Mouse (Mus musculus): ENCODE measurements around the gene Olfr558. TPM values are rescaled to one million over a fixed set of nuclear protein-coding genes. Genes with fewer than 3 reads are reported as not detected.

Gene Olfr558
- polyA plus RNA-seq, 1 experiment = 1.9 TPM

DNA sequence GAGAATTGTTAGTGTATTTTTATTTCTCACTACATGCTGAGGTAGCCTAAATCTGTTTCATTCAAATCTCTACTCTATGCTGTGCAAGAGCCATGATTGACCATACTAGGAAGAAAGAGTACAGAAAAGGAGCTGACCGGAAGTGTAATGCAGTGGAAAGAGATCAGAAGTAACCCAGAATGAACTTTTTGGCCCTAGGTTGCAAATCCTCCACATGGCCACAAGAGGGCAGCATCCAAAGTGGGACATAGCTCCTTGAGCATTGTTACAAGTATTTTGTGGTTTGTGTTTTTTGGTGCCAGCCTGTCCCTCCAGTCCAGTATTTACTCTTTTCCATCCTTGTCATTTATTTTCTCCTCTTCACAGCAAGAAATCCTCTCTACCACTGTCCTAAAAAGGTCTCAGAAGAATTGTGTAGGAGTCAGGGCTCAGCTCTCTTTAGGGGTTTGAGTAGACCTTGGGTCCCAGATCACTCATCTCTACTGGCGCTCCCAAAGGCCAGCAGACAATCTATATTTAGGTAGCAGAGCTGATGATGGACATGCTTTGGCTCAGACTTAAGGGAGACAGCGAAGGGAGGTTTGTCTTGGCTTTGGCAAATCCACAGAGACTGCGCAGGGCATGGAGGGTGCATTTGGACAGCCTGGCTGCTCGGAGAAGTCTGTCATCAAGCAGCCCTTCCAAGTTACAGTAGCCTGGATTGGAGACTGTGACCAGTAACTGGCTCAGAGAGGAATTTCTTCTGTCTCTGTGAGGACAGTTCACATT is 6.5 kb upstream of the Olfr558 start, which contains the start of gene Olfr557:
Gene Olfr557 (plus strand): TSS at position 553 of the 768 bp plus-strand sequence.
- no peaks in the 10 kb centered on the region for H3K4me1 ChIP-seq (ENCODE audit: control insufficient read depth, insufficient read depth, low read length)
- no peaks in the 10 kb centered on the region for H3K27me3 ChIP-seq (replicated peaks; ENCODE audit: control insufficient read depth, insufficient read depth, low read length)
- DNase-seq = peak; percentile 35
- H3K4me3 ChIP-seq (ENCODE audit: insufficient read depth, low read depth, low read length) = no peak within 1 kb of the TSS
- WGBS = 67% methylated on average over 5 of the region's 5 CpGs
- H3K36me3 ChIP-seq (ENCODE audit: control insufficient read depth, insufficient read depth, low read length) = no peaks in the 10 kb centered on the region
- H3K27ac ChIP-seq (ENCODE audit: insufficient read depth, low read depth, low read length) = no peak within 1 kb of the TSS
- TF ChIP-seq POLR2A (IDR thresholded peaks at IDR 0.05; ENCODE audit: low read depth, low read length) (no peak), CTCF (conservative IDR thresholded peaks at IDR 0.05; ENCODE audit: insufficient read depth, insufficient read length, low read depth, low read length) (peak; percentile 84)

GRCm38 (mm10) chr7:102698461-102698860 is 3.6 kb upstream of the Olfr558 start:
- TF ChIP-seq POLR2A (IDR thresholded peaks at IDR 0.05; ENCODE audit: low read depth, low read length) (no peak), CTCF (conservative IDR thresholded peaks at IDR 0.05; ENCODE audit: insufficient read depth, insufficient read length, low read depth, low read length) (no peak)

GRCm38 (mm10) chr7:102718970-102719369 is 17.0 kb downstream of the Olfr558 start, which contains the start of gene Olfr33:
Olfr33 (minus strand) TSS chr7:102719070.
- H3K4me1 ChIP-seq (ENCODE audit: control insufficient read depth, insufficient read depth, low read length) = no peaks in the 10 kb centered on the region
- H3K4me3 ChIP-seq (ENCODE audit: insufficient read depth, low read depth, low read length) = no peak within 1 kb of the TSS
- no peak for DNase-seq
- 40% methylated on average over 1 of the region's 1 CpGs for WGBS
- TF ChIP-seq CTCF (conservative IDR thresholded peaks at IDR 0.05; ENCODE audit: insufficient read depth, insufficient read length, low read depth, low read length) = no peak
- TF ChIP-seq POLR2A (IDR thresholded peaks at IDR 0.05; ENCODE audit: low read depth, low read length) = no peak
- no peaks in the 10 kb centered on the region for H3K27me3 ChIP-seq (replicated peaks; ENCODE audit: control insufficient read depth, insufficient read depth, low read length)
- no peaks in the 10 kb centered on the region for H3K36me3 ChIP-seq (ENCODE audit: control insufficient read depth, insufficient read depth, low read length)
- H3K27ac ChIP-seq (ENCODE audit: insufficient read depth, low read depth, low read length) = no peak within 1 kb of the TSS

More at GRCm38 (mm10) chr7:102698461-102698860, 3.6 kb upstream of the Olfr558 start:
- DNase-seq = no peak
- Histone ChIP-seq H3K4me3 (ENCODE audit: insufficient read depth, low read depth, low read length) (no peak overlapping the region), H3K4me1 (ENCODE audit: control insufficient read depth, insufficient read depth, low read length) (no peaks in the 10 kb centered on the region), H3K36me3 (ENCODE audit: control insufficient read depth, insufficient read depth, low read length) (no peaks in the 10 kb centered on the region), H3K27ac (ENCODE audit: insufficient read depth, low read depth, low read length) (no peak overlapping the region), H3K27me3 (replicated peaks; ENCODE audit: control insufficient read depth, insufficient read depth, low read length) (no peaks in the 10 kb centered on the region)
- WGBS = 85% methylated on average over 7 of the region's 7 CpGs

DNA sequence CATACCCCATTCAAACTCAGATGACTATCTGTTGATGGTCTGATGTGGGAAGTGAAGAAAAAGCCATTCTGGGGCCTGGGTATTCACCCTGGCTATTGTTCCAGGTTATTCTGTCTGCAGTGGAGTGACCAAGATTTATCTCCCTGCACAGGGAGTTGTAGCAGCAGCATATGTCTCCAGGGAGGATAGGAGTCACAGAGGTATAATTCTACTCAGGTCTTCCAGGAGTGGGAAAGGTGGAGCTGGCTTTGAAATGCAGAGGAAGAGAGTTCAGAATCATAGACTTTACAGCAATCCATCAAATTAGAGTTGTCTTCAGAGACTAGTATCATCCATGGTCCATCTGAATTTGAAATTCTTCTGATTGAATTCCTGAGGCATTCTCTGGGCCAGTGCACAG is 25.4 kb downstream of the Olfr558 start, which contains the start of gene Olfr559:
Gene Olfr559 (minus strand): TSS at position 101 of the 400 bp plus-strand sequence.
- H3K4me3 ChIP-seq (ENCODE audit: insufficient read depth, low read depth, low read length) = no peak within 1 kb of the TSS
- no peak for TF ChIP-seq CTCF (conservative IDR thresholded peaks at IDR 0.05; ENCODE audit: insufficient read depth, insufficient read length, low read depth, low read length)
- no peak for TF ChIP-seq POLR2A (IDR thresholded peaks at IDR 0.05; ENCODE audit: low read depth, low read length)
- H3K27ac ChIP-seq (ENCODE audit: insufficient read depth, low read depth, low read length) = no peak within 1 kb of the TSS
- no peaks in the 10 kb centered on the region for H3K36me3 ChIP-seq (ENCODE audit: control insufficient read depth, insufficient read depth, low read length)
- DNase-seq = no peak
- H3K27me3 ChIP-seq (replicated peaks; ENCODE audit: control insufficient read depth, insufficient read depth, low read length) = no peaks in the 10 kb centered on the region
- H3K4me1 ChIP-seq (ENCODE audit: control insufficient read depth, insufficient read depth, low read length) = no peaks in the 10 kb centered on the region

GRCm38 (mm10) chr7:102733793-102734192 is 31.8 kb downstream of the Olfr558 start:
- Histone ChIP-seq H3K4me1 (ENCODE audit: control insufficient read depth, insufficient read depth, low read length) (no peaks in the 10 kb centered on the region), H3K27me3 (replicated peaks; ENCODE audit: control insufficient read depth, insufficient read depth, low read length) (no peaks in the 10 kb centered on the region), H3K27ac (ENCODE audit: insufficient read depth, low read depth, low read length) (no peak overlapping the region), H3K36me3 (ENCODE audit: control insufficient read depth, insufficient read depth, low read length) (no peaks in the 10 kb centered on the region), H3K4me3 (ENCODE audit: insufficient read depth, low read depth, low read length) (no peak overlapping the region)
- TF ChIP-seq CTCF (conservative IDR thresholded peaks at IDR 0.05; ENCODE audit: insufficient read depth, insufficient read length, low read depth, low read length) (no peak), POLR2A (IDR thresholded peaks at IDR 0.05; ENCODE audit: low read depth, low read length) (no peak)
- WGBS = 19% methylated on average over 1 of the region's 1 CpGs
- DNase-seq = no peak

GRCm38 (mm10) chr7:102737705-102738104 is 35.7 kb downstream of the Olfr558 start:
- TF ChIP-seq POLR2A (IDR thresholded peaks at IDR 0.05; ENCODE audit: low read depth, low read length) (no peak), CTCF (conservative IDR thresholded peaks at IDR 0.05; ENCODE audit: insufficient read depth, insufficient read length, low read depth, low read length) (no peak)
- H3K27me3 ChIP-seq (replicated peaks; ENCODE audit: control insufficient read depth, insufficient read depth, low read length) = no peaks in the 10 kb centered on the region
- no peak overlapping the region for H3K27ac ChIP-seq (ENCODE audit: insufficient read depth, low read depth, low read length)
- 20% methylated on average over 2 of the region's 2 CpGs for WGBS
- H3K4me3 ChIP-seq (ENCODE audit: insufficient read depth, low read depth, low read length) = no peak overlapping the region
- H3K4me1 ChIP-seq (ENCODE audit: control insufficient read depth, insufficient read depth, low read length) = no peaks in the 10 kb centered on the region
- H3K36me3 ChIP-seq (ENCODE audit: control insufficient read depth, insufficient read depth, low read length) = no peaks in the 10 kb centered on the region
- DNase-seq = no peak

DNA sequence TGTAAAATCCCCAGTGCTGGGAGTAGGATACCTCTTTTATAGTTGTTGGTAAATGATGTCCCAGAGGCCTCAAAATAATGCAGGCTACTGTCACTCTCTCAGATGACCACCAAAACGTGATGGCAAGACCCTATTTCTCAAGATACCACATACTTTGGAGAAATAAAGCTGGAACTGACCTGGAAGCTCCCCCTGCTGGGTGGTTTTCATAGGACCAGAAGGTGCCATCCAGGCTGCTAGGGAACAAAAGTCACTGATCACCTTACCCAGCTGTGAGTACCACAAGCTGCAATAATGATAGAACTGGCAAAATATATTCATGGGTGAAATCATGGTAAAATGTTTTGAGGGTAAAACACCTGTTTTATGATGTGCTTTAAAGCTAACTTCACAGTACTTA is 50.1 kb downstream of the Olfr558 start:
- no peak overlapping the region for H3K4me3 ChIP-seq (ENCODE audit: insufficient read depth, low read depth, low read length)
- no peak overlapping the region for H3K27ac ChIP-seq (ENCODE audit: insufficient read depth, low read depth, low read length)
- no peak for TF ChIP-seq POLR2A (IDR thresholded peaks at IDR 0.05; ENCODE audit: low read depth, low read length)
- TF ChIP-seq CTCF (conservative IDR thresholded peaks at IDR 0.05; ENCODE audit: insufficient read depth, insufficient read length, low read depth, low read length) = peak; percentile 23; the same call in 1 of the 2 replicates
- 7% methylated on average over 1 of the region's 1 CpGs for WGBS
- no peak for DNase-seq
- H3K27me3 ChIP-seq (replicated peaks; ENCODE audit: control insufficient read depth, insufficient read depth, low read length) = no peaks in the 10 kb centered on the region
- H3K36me3 ChIP-seq (ENCODE audit: control insufficient read depth, insufficient read depth, low read length) = no peaks in the 10 kb centered on the region
- no peaks in the 10 kb centered on the region for H3K4me1 ChIP-seq (ENCODE audit: control insufficient read depth, insufficient read depth, low read length)

Data from kidney, adult 2 months (tissue).